Mouse (Mus musculus): ENCODE measurements around the gene Abhd17a. TPM values are rescaled to one million over a fixed set of nuclear protein-coding genes. Genes with fewer than 3 reads are reported as not detected.
"Not testable (repeated sequence)": the region's sequence is repeated elsewhere in the genome, so short reads cannot be mapped to it uniquely, and the experiment has no call there.

The Abhd17a gene
- polyA plus RNA-seq, 1 experiment from 2014 or later, result 35.9 TPM

DNA sequence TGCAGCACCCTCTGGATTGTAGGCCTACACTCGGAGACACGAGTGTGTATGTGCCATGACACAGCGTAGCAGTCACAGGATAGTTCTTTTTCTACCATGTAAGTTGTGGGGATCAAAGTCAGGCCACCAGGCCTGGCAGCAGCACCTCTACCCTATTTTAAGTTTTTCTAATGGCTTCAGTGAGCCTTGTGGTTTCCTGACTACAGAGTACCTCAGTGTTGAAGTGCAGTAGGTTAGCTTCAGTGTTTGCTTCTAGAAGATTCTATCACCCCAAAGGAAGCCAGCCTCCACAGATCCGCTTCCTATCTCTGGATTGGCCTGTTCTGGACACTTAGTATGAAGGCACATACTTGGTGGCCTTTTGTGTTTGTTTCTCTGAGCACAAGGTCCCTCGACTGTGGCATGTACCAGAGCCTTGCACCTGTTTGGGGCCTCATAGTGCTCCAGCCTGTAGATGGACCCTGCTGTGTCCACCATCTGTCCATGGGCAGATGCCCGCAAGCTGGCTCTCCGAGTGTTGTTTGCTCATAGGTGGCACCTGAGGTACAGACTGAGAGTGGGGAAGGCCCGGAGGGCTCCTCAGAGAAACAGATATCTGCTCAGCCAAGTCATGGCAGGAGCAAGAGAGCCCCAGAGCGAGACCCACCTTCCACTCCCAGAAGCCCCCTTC lies 20.1 kb upstream of the Abhd17a start:
- H3K9ac ChIP-seq (ENCODE audit: low read depth, low read length), result no peak overlapping the region
- no peak overlapping the region for H3K4me2 ChIP-seq (ENCODE audit: low read depth, low read length)
- WGBS (ENCODE audit: insufficient replicate concordance), result 74% methylated on average over 9 of the region's 9 CpGs
- ATAC-seq (ENCODE audit: low read depth), result no peak
- peaks cover 28% of the 10 kb centered on the region for H3K36me3 ChIP-seq (ENCODE audit: control insufficient read depth, insufficient read depth)
- H3K9me3 ChIP-seq (replicated peaks; ENCODE audit: control insufficient read depth, low read length), result no peaks in the 10 kb centered on the region
- no peak overlapping the region; the same call in 1 of the 2 replicates for H3K27ac ChIP-seq (ENCODE audit: low read length)
- H3K4me1 ChIP-seq (ENCODE audit: control insufficient read depth, low read depth, low read length), result peaks cover 10% of the 10 kb centered on the region
- no peak overlapping the region for H3K4me3 ChIP-seq (ENCODE audit: low read depth, low read length)
- H3K27me3 ChIP-seq (ENCODE audit: control insufficient read depth, insufficient read depth, low read depth, low read length), result no peaks in the 10 kb centered on the region

DNA sequence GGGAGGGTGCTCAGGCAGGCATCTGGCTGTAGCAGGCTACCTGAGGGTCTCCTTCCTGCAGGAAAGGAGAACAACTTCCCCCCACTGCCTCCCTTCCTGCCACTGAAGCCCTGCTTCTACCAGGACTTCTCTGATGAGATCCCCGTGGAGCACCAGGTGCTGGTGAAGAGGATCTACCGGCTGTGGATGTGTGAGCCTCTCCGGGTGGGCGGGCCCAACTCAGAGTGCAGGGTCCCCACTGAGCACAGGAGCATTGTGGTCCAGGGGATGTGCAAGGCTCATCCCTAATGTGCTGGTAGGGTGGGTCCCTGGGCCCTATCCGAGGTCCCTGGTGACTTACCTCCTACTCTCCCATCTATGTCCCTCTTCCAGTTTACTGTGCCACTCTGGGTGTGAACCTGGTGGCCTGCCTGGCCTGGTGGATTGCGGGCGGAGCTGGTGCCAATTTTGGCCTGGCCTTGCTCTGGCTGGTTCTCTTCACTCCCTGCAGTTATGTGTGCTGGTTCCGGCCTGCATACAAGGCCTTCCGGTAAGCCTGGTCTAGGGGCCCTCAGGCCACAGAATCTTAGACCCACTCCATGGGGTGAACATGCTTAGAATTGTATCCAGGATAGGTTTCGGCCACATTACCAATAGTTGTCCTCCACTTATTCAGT lies 19.3 kb upstream of the Abhd17a start:
- no peak for ATAC-seq (ENCODE audit: low read depth)
- Histone ChIP-seq H3K27ac (ENCODE audit: low read length) (no peak overlapping the region; the same call in 1 of the 2 replicates), H3K4me2 (ENCODE audit: low read depth, low read length) (no peak overlapping the region), H3K36me3 (ENCODE audit: control insufficient read depth, insufficient read depth) (peaks cover 28% of the 10 kb centered on the region), H3K27me3 (ENCODE audit: control insufficient read depth, insufficient read depth, low read depth, low read length) (no peaks in the 10 kb centered on the region), H3K9ac (ENCODE audit: low read depth, low read length) (no peak overlapping the region), H3K4me1 (ENCODE audit: control insufficient read depth, low read depth, low read length) (peaks cover 19% of the 10 kb centered on the region), H3K4me3 (ENCODE audit: low read depth, low read length) (no peak overlapping the region), H3K9me3 (replicated peaks; ENCODE audit: control insufficient read depth, low read length) (no peaks in the 10 kb centered on the region)
- 85% methylated on average over 10 of the region's 10 CpGs for whole genome bisulfite sequencing (ENCODE audit: insufficient replicate concordance)

DNA sequence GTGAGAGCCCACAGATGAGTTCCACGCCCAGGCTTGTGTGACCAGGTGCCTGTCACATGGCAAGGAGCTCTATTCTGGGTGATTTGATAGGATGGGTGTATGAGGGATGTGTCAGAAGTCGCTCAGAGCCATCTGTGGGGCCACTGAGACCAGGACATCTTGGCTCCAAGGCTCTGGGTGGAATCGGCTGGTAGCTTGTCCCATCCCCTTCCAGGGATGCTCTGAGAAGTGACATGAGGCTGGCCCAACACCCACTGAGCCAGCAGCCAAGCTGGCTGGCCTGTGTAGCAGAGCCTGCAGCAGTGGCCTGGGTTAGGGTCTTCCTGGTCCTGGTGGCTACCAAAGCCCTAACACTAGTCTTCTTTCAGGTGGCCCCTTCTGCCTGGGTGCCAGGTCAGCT lies 18.3 kb upstream of the Abhd17a start:
- H3K27ac ChIP-seq (ENCODE audit: low read length), result no peak overlapping the region
- H3K4me3 ChIP-seq (ENCODE audit: low read depth, low read length), result no peak overlapping the region
- no peak for ATAC-seq (ENCODE audit: low read depth)
- H3K9me3 ChIP-seq (replicated peaks; ENCODE audit: control insufficient read depth, low read length), result no peaks in the 10 kb centered on the region
- peaks cover 28% of the 10 kb centered on the region for H3K4me1 ChIP-seq (ENCODE audit: control insufficient read depth, low read depth, low read length)
- no peak overlapping the region for H3K9ac ChIP-seq (ENCODE audit: low read depth, low read length)
- no peaks in the 10 kb centered on the region for H3K27me3 ChIP-seq (ENCODE audit: control insufficient read depth, insufficient read depth, low read depth, low read length)
- H3K4me2 ChIP-seq (ENCODE audit: low read depth, low read length), result no peak overlapping the region
- WGBS (ENCODE audit: insufficient replicate concordance), result 60% methylated on average over 3 of the region's 3 CpGs
- H3K36me3 ChIP-seq (ENCODE audit: control insufficient read depth, insufficient read depth), result peaks cover 26% of the 10 kb centered on the region

DNA sequence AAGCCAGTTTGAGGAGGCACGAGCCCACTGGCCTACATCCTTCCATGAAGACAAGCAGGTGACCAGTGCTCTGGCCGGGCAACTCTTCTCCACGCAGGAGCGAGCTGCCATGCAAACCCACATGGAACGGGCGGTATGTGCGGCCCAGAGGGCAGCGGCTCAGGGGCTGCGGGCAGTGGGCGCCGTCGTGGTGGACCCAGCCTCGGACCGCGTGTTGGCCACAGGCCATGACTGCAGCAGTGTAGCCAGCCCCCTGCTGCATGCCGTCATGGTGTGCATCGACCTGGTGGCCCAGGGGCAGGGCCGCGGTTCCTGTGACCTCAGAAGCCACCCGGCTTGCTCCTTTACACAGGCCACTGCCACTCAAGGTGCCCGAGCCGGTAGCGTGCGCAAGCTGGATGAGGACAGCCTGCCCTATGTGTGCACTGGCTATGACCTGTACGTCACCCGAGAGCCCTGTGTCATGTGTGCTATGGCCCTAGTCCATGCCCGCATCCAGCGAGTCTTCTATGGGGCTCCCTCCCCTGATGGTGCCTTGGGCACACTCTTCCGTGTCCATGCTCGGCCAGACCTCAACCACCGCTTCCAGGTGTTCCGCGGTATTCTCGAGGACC lies 16.7 kb upstream of the Abhd17a start:
- no peak for ATAC-seq (ENCODE audit: low read depth)
- WGBS (ENCODE audit: insufficient replicate concordance), result 88% methylated on average over 34 of the region's 34 CpGs
- Histone ChIP-seq H3K27me3 (ENCODE audit: control insufficient read depth, insufficient read depth, low read depth, low read length) (no peaks in the 10 kb centered on the region), H3K4me3 (ENCODE audit: low read depth, low read length) (no peak overlapping the region), H3K9ac (ENCODE audit: low read depth, low read length) (no peak overlapping the region), H3K9me3 (replicated peaks; ENCODE audit: control insufficient read depth, low read length) (no peaks in the 10 kb centered on the region), H3K4me1 (ENCODE audit: control insufficient read depth, low read depth, low read length) (peaks cover 38% of the 10 kb centered on the region), H3K36me3 (ENCODE audit: control insufficient read depth, insufficient read depth) (peaks cover 23% of the 10 kb centered on the region), H3K4me2 (ENCODE audit: low read depth, low read length) (no peak overlapping the region), H3K27ac (ENCODE audit: low read length) (no peak overlapping the region)

DNA sequence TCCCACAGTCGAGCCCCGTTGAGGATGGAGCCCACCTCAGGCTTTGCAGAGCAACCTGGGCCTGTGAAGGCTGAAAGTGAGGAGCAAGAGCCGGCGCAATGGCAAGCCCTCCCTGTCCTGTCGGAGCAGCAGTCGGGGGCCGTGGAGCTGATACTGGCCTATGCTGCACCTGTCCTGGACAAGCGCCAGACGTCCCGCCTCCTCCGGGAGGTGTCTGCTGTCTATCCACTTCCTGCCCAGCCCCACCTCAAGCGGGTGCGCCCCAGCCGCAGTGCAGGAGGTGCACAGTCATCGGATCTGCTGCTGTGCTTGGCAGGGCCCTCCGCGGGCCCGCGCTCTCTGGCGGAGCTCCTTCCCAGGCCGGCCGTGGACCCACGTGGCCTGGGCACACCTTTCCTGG lies 16.2 kb upstream of the Abhd17a start:
- H3K4me3 ChIP-seq (ENCODE audit: low read depth, low read length), result no peak overlapping the region
- H3K4me1 ChIP-seq (ENCODE audit: control insufficient read depth, low read depth, low read length), result peaks cover 44% of the 10 kb centered on the region
- H3K27ac ChIP-seq (ENCODE audit: low read length), result no peak overlapping the region
- peaks cover 23% of the 10 kb centered on the region for H3K36me3 ChIP-seq (ENCODE audit: control insufficient read depth, insufficient read depth)
- no peak overlapping the region for H3K4me2 ChIP-seq (ENCODE audit: low read depth, low read length)
- 75% methylated on average over 23 of the region's 23 CpGs for WGBS (ENCODE audit: insufficient replicate concordance)
- no peak overlapping the region for H3K9ac ChIP-seq (ENCODE audit: low read depth, low read length)
- ATAC-seq (ENCODE audit: low read depth), result no peak
- no peaks in the 10 kb centered on the region for H3K9me3 ChIP-seq (replicated peaks; ENCODE audit: control insufficient read depth, low read length)
- H3K27me3 ChIP-seq (ENCODE audit: control insufficient read depth, insufficient read depth, low read depth, low read length), result no peaks in the 10 kb centered on the region

DNA sequence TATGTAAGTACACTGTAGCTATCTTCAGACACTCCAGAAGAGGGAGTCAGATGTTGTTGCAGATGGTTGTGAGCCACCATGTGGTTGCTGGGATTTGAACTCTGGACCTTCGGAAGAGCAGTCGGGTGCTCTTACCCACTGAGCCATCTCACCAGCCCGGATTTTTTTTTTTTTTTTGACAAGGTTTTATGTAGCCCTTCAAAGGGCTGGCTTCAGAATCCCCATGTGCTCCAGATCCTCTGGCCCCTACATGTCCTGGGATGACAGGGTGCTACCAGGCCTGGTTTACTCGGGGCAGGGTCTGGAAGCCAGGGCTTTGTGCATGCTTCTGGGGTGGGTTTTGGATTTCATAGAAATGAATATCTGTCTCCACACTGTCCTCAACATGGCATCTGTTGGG lies 15.6 kb upstream of the Abhd17a start, which contains the start of gene Gm49322:
Gene Gm49322, plus strand, starts transcription at position 301 of the 400 bp plus-strand sequence.
- H3K9ac ChIP-seq (ENCODE audit: low read depth, low read length), result peak within 1 kb of the TSS; percentile 76
- not testable (repeated sequence) for H3K9me3 ChIP-seq (replicated peaks; ENCODE audit: control insufficient read depth, low read length); ATAC-seq (ENCODE audit: low read depth); H3K27me3 ChIP-seq (ENCODE audit: control insufficient read depth, insufficient read depth, low read depth, low read length); H3K4me3 ChIP-seq (ENCODE audit: low read depth, low read length)
- peak within 1 kb of the TSS; percentile 90 for H3K27ac ChIP-seq (ENCODE audit: low read length)
- WGBS (ENCODE audit: insufficient replicate concordance), result 67% methylated on average over 3 of the region's 4 CpGs
- peak within 1 kb of the TSS; percentile 97 for H3K4me2 ChIP-seq (ENCODE audit: low read depth, low read length)
- H3K4me1 ChIP-seq (ENCODE audit: control insufficient read depth, low read depth, low read length), result peaks cover 46% of the 10 kb centered on the region
- peaks cover 23% of the 10 kb centered on the region for H3K36me3 ChIP-seq (ENCODE audit: control insufficient read depth, insufficient read depth)

DNA sequence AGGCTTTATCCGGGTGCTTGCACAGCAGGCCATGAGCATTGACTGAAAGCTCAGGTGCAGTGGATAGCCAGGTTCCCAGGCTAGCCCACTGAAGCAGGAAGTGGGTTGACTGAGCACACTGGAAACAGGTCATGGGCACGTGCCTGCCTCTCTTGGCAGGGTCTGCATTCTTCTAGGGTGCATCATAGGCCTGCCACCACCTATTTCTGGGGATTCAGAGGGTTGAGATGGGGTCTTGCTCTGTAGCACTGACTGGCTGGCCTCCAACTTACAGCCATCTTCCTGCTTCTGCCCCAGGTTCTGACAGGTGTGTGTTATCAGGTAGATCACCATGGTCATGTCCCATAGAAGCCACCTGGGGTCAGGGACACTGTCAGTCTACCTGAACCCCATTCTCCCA lies 14.8 kb upstream of the Abhd17a start:
- Histone ChIP-seq H3K27me3 (ENCODE audit: control insufficient read depth, insufficient read depth, low read depth, low read length) (no peaks in the 10 kb centered on the region), H3K27ac (ENCODE audit: low read length) (peak overlapping the region; percentile 90), H3K36me3 (ENCODE audit: control insufficient read depth, insufficient read depth) (peaks cover 23% of the 10 kb centered on the region), H3K4me1 (ENCODE audit: control insufficient read depth, low read depth, low read length) (peaks cover 43% of the 10 kb centered on the region), H3K4me2 (ENCODE audit: low read depth, low read length) (peak overlapping the region; percentile 97), H3K4me3 (ENCODE audit: low read depth, low read length) (no peak overlapping the region), H3K9me3 (replicated peaks; ENCODE audit: control insufficient read depth, low read length) (no peaks in the 10 kb centered on the region), H3K9ac (ENCODE audit: low read depth, low read length) (peak overlapping the region; percentile 76)
- ATAC-seq (ENCODE audit: low read depth), result no peak
- WGBS (ENCODE audit: insufficient replicate concordance), result 67% methylated on average over 2 of the region's 2 CpGs

DNA sequence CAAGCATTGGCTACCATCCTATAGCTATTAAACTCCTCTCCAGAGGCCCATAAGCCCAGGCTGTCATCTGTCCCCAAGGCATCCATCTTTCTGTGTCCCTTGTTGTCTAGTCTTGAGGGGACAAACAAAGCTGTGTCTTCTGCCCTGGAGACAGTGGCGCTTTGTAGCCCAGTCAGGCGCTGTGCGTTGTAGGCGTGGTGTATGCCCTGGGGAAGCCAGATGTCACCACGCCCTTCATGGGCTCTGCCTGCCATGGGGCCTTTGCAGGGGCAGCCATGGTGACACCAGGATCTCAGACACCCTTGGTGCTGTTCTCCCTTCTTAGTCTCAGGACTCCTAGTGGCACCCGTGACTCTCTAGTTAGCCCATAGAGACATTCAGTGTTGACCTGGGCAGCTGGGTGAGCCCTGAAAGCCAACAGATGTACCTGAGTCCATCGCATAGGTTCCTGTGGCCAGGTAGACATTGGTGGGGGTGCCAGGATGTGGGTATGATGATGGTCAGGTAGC lies 13.9 kb upstream of the Abhd17a start:
- H3K27me3 ChIP-seq (ENCODE audit: control insufficient read depth, insufficient read depth, low read depth, low read length), result no peaks in the 10 kb centered on the region
- peak overlapping the region; percentile 97 for H3K4me2 ChIP-seq (ENCODE audit: low read depth, low read length)
- peaks cover 23% of the 10 kb centered on the region for H3K36me3 ChIP-seq (ENCODE audit: control insufficient read depth, insufficient read depth)
- no peaks in the 10 kb centered on the region for H3K9me3 ChIP-seq (replicated peaks; ENCODE audit: control insufficient read depth, low read length)
- WGBS (ENCODE audit: insufficient replicate concordance), result 48% methylated on average over 7 of the region's 7 CpGs
- peak overlapping the region; percentile 90 for H3K27ac ChIP-seq (ENCODE audit: low read length)
- H3K4me1 ChIP-seq (ENCODE audit: control insufficient read depth, low read depth, low read length), result peaks cover 48% of the 10 kb centered on the region
- peak; percentile 76 for ATAC-seq (ENCODE audit: low read depth)
- H3K9ac ChIP-seq (ENCODE audit: low read depth, low read length), result peak overlapping the region; percentile 76
- peak overlapping the region; percentile 70 for H3K4me3 ChIP-seq (ENCODE audit: low read depth, low read length)

DNA sequence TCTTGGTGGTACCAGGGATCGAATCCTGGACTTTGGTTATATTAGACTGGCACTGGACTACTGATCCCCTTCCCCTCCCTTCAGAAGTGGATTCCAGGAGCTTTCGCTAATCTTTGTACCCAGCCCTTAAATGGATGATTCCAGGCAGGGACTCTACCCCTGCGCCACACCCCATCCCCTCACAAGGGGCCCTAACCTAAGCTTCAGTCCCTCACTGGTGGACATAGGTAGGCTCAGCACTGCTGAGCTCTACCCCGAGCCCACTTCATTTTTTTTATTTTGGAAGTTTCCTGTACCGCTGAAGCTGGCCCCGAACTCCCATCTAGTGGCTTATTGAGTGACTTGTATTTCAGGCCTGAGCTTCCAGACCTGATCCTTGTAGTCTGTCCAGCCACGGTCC lies 13.2 kb upstream of the Abhd17a start:
- 18% methylated on average over 7 of the region's 7 CpGs for WGBS (ENCODE audit: insufficient replicate concordance)
- Histone ChIP-seq H3K4me3 (ENCODE audit: low read depth, low read length) (peak overlapping the region; percentile 70), H3K4me2 (ENCODE audit: low read depth, low read length) (peak overlapping the region; percentile 97), H3K9me3 (replicated peaks; ENCODE audit: control insufficient read depth, low read length) (no peaks in the 10 kb centered on the region), H3K36me3 (ENCODE audit: control insufficient read depth, insufficient read depth) (peaks cover 22% of the 10 kb centered on the region), H3K9ac (ENCODE audit: low read depth, low read length) (peak overlapping the region; percentile 76), H3K27ac (ENCODE audit: low read length) (peak overlapping the region; percentile 90), H3K27me3 (ENCODE audit: control insufficient read depth, insufficient read depth, low read depth, low read length) (no peaks in the 10 kb centered on the region), H3K4me1 (ENCODE audit: control insufficient read depth, low read depth, low read length) (peaks cover 55% of the 10 kb centered on the region)
- ATAC-seq (ENCODE audit: low read depth), result no peak
